Mouse (Mus musculus) midbrain, embryonic 11.5 days (tissue): Measurements from ENCODE around the gene Rccd1. TPM values are rescaled to one million over a fixed set of nuclear protein-coding genes. Genes with fewer than 3 reads are reported as not detected.

Experiments
- ATAC-seq: fragments of 200-750 bp; cut with Nextera tagmentation; 2 replicates; pipeline ENCODE4 v1.8.0; 2017; ENCODE audit warnings: moderate TSS enrichment, moderate library complexity; ENCODE audit not compliant: low FRiP score
- DNase-seq: peaks from one replicate; pipeline ENCODE4 v3.0.0; 2015; ENCODE audit warnings: low spot score; ENCODE audit errors: missing footprints
- H3K27ac ChIP-seq: fragments of 300-500 bp; sonication (generic); 2 replicates; pipeline ENCODE4 v1.5.1; 2014; ENCODE audit warnings: low read depth, low read length
- H3K27me3 ChIP-seq: fragments of 300-500 bp; sonication (generic); 2 replicates; pipeline ENCODE4 v1.6.1; 2014; ENCODE audit warnings: mild to moderate bottlenecking, low read length, moderate library complexity, mixed read lengths; ENCODE audit not compliant: control insufficient read depth, insufficient read depth
- H3K36me3 ChIP-seq: fragments of 300-500 bp; sonication (generic); 2 replicates; pipeline ENCODE4 v1.6.1; 2014; ENCODE audit warnings: mild to moderate bottlenecking, low read length, moderate library complexity, mixed read lengths; ENCODE audit not compliant: control insufficient read depth, insufficient read depth
- H3K4me1 ChIP-seq: fragments of 300-500 bp; sonication (generic); 2 replicates; pipeline ENCODE4 v1.6.1; 2014; ENCODE audit warnings: low read length; ENCODE audit not compliant: control insufficient read depth, insufficient read depth
- H3K4me2 ChIP-seq: fragments of 300-500 bp; sonication (generic); 2 replicates; pipeline ENCODE4 v1.6.1; 2014; ENCODE audit warnings: mild to moderate bottlenecking, moderate library complexity
- H3K4me3 ChIP-seq: fragments of 300-500 bp; sonication (generic); 2 replicates; pipeline ENCODE4 v1.5.1; 2014; ENCODE audit warnings: low read depth, low read length
- H3K9ac ChIP-seq: fragments of 300-500 bp; sonication (generic); 2 replicates; pipeline ENCODE4 v1.6.1; 2014; ENCODE audit warnings: low read length
- H3K9me3 ChIP-seq: fragments of 300-500 bp; sonication (generic); 2 replicates; pipeline ENCODE4 v1.6.1; 2016; ENCODE audit warnings: low read length; ENCODE audit not compliant: control insufficient read depth
- WGBS: fragments of 180-500 bp; shearing (Covaris S2); extraction: QIAGEN DNeasy Blood & Tissue Kit; methylation state at CpG from one replicate; pipeline ENCODE4 v1.1.7; 2014; 5-methylcytosine and 5-hydroxymethylcytosine counted together
- polyA plus RNA-seq: library from polyadenylated mRNA; unstranded; fragments of >200 nt; fragmentation: Nextera tagmentation; extraction: Ambion mirVana; gene quantifications from 2 replicates; pipeline ENCODE4 v1.2.1, GENCODE M21; 2014

Rccd1 gene
- polyA plus RNA-seq, 1 experiment from 2014 or later: 10.9 TPM

GRCm38 (mm10) chr7:80267764-80268163, 56.5 kb downstream of the Rccd1 start:
- Histone ChIP-seq H3K4me1 (peaks cover 11% of the 10 kb centered on the region), H3K4me2 (no peak overlapping the region), H3K9ac (no peak overlapping the region), H3K4me3 (no peak overlapping the region), H3K9me3 (no peaks in the 10 kb centered on the region), H3K36me3 (peaks cover 5% of the 10 kb centered on the region; the same call in 1 of the 2 replicates), H3K27me3 (no peaks in the 10 kb centered on the region), H3K27ac (no peak overlapping the region)
- ATAC-seq: no peak
- 76% methylated on average over 1 of the region's 1 CpGs for WGBS
- DNase-seq: peak; percentile 39

- no peak overlapping the region for H3K4me3 ChIP-seq
- no peak overlapping the region for H3K4me2 ChIP-seq
- no peak overlapping the region for H3K27ac ChIP-seq
- no peak overlapping the region for H3K9ac ChIP-seq
- H3K4me1 ChIP-seq: peaks cover 10% of the 10 kb centered on the region
- DNase-seq (no peak), ATAC-seq (no peak)
- H3K27me3 ChIP-seq: no peaks in the 10 kb centered on the region
- H3K9me3 ChIP-seq: no peaks in the 10 kb centered on the region
- H3K36me3 ChIP-seq: peaks cover 5% of the 10 kb centered on the region; the same call in 1 of the 2 replicates
- 97% methylated on average over 12 of the region's 12 CpGs for WGBS
Observed at GRCm38 (mm10) chr7:80264606-80265005, 59.6 kb downstream of the Rccd1 start.

GRCm38 (mm10) chr7:80261372-80261990, 62.8 kb downstream of the Rccd1 start:
- peaks cover 3% of the 10 kb centered on the region; the same call in 1 of the 2 replicates for H3K36me3 ChIP-seq
- 2% methylated on average over 32 of the region's 32 CpGs for WGBS
- DNase-seq (no peak), ATAC-seq (no peak; the same call in 1 of the 2 replicates)
- peaks cover 10% of the 10 kb centered on the region for H3K4me1 ChIP-seq
- peak overlapping the region; percentile 89 for H3K4me3 ChIP-seq
- no peaks in the 10 kb centered on the region for H3K27me3 ChIP-seq
- H3K4me2 ChIP-seq: peak overlapping the region; percentile 78
- peak overlapping the region; percentile 87 for H3K9ac ChIP-seq
- H3K27ac ChIP-seq: peak overlapping the region; percentile 20; the same call in 1 of the 2 replicates
- H3K9me3 ChIP-seq: no peaks in the 10 kb centered on the region

GRCm38 (mm10) chr7:80260625-80261371, 63.5 kb downstream of the Rccd1 start, which contains the start of gene Ngrn:
TSS of gene Ngrn (plus strand) at chr7:80261215.
- ATAC-seq: peak; percentile 89
- peak within 1 kb of the TSS; percentile 89 for H3K4me3 ChIP-seq
- H3K4me1 ChIP-seq: peaks cover 10% of the 10 kb centered on the region
- H3K27me3 ChIP-seq: no peaks in the 10 kb centered on the region
- H3K27ac ChIP-seq: peak within 1 kb of the TSS; percentile 20; the same call in 1 of the 2 replicates
- 26% methylated on average over 40 of the region's 40 CpGs for WGBS
- peak within 1 kb of the TSS; percentile 87 for H3K9ac ChIP-seq
- peak within 1 kb of the TSS; percentile 78 for H3K4me2 ChIP-seq
- peak; percentile 98 for DNase-seq
- H3K9me3 ChIP-seq: no peaks in the 10 kb centered on the region
- H3K36me3 ChIP-seq: peaks cover 3% of the 10 kb centered on the region; the same call in 1 of the 2 replicates

GRCm38 (mm10) chr7:80257706-80258105, 66.5 kb downstream of the Rccd1 start:
- H3K4me1 ChIP-seq: peaks cover 10% of the 10 kb centered on the region
- no peak overlapping the region for H3K4me2 ChIP-seq
- H3K36me3 ChIP-seq: no peaks in the 10 kb centered on the region
- ATAC-seq (no peak), DNase-seq (no peak)
- H3K9me3 ChIP-seq: no peaks in the 10 kb centered on the region
- 76% methylated on average over 2 of the region's 2 CpGs for WGBS
- H3K27me3 ChIP-seq: no peaks in the 10 kb centered on the region
- H3K27ac ChIP-seq: no peak overlapping the region
- no peak overlapping the region for H3K4me3 ChIP-seq
- no peak overlapping the region for H3K9ac ChIP-seq

- DNase-seq: no peak
- no peaks in the 10 kb centered on the region for H3K27me3 ChIP-seq
- H3K36me3 ChIP-seq: no peaks in the 10 kb centered on the region
- H3K4me3 ChIP-seq: no peak overlapping the region
- 83% methylated on average over 2 of the region's 2 CpGs for WGBS
- H3K27ac ChIP-seq: no peak overlapping the region
- no peaks in the 10 kb centered on the region for H3K9me3 ChIP-seq
- no peak for ATAC-seq
- peaks cover 2% of the 10 kb centered on the region; the same call in 1 of the 2 replicates for H3K4me1 ChIP-seq
- H3K4me2 ChIP-seq: no peak overlapping the region
- H3K9ac ChIP-seq: no peak overlapping the region
Observed at GRCm38 (mm10) chr7:80255981-80256380, 68.3 kb downstream of the Rccd1 start.

- H3K27me3 ChIP-seq: no peaks in the 10 kb centered on the region
- no peak overlapping the region for H3K27ac ChIP-seq
- H3K4me3 ChIP-seq: no peak overlapping the region
- ATAC-seq (no peak), DNase-seq (no peak)
- H3K4me2 ChIP-seq: no peak overlapping the region
- no peaks in the 10 kb centered on the region for H3K36me3 ChIP-seq
- 91% methylated on average over 11 of the region's 11 CpGs for WGBS
- no peak overlapping the region for H3K9ac ChIP-seq
- no peaks in the 10 kb centered on the region for H3K4me1 ChIP-seq
- H3K9me3 ChIP-seq: no peaks in the 10 kb centered on the region
Observed at GRCm38 (mm10) chr7:80252886-80253285, 71.4 kb downstream of the Rccd1 start.

GRCm38 (mm10) chr7:80252437-80252836, 71.8 kb downstream of the Rccd1 start:
- Histone ChIP-seq H3K27ac (no peak overlapping the region), H3K27me3 (no peaks in the 10 kb centered on the region), H3K4me3 (no peak overlapping the region)

GRCm38 (mm10) chr7:80246859-80247258, 77.4 kb downstream of the Rccd1 start:
- Histone ChIP-seq H3K9ac (no peak overlapping the region; the same call in 1 of the 2 replicates), H3K36me3 (no peaks in the 10 kb centered on the region), H3K27ac (no peak overlapping the region; the same call in 1 of the 2 replicates), H3K4me1 (no peaks in the 10 kb centered on the region), H3K4me2 (peak overlapping the region; percentile 49; the same call in 1 of the 2 replicates), H3K4me3 (peak overlapping the region; percentile 44), H3K9me3 (no peaks in the 10 kb centered on the region), H3K27me3 (no peaks in the 10 kb centered on the region)
- DNase-seq (no peak), ATAC-seq (no peak)
- WGBS: 74% methylated on average over 7 of the region's 7 CpGs

More at GRCm38 (mm10) chr7:80252437-80252836, 71.8 kb downstream of the Rccd1 start:
- DNase-seq (peak; percentile 62), ATAC-seq (no peak)
- Histone ChIP-seq H3K36me3 (no peaks in the 10 kb centered on the region), H3K9ac (no peak overlapping the region), H3K4me1 (no peaks in the 10 kb centered on the region), H3K4me2 (no peak overlapping the region), H3K9me3 (no peaks in the 10 kb centered on the region)
- 82% methylated on average over 7 of the region's 7 CpGs for WGBS
